Mouse (Mus musculus): ENCODE results near the gene Esr1. TPM values are rescaled to one million over a fixed set of nuclear protein-coding genes. Genes with fewer than 3 reads are reported as not detected.

The Esr1 gene
- polyA plus RNA-seq, 1 experiment from 2014 or later, result 0.47 TPM

DNA sequence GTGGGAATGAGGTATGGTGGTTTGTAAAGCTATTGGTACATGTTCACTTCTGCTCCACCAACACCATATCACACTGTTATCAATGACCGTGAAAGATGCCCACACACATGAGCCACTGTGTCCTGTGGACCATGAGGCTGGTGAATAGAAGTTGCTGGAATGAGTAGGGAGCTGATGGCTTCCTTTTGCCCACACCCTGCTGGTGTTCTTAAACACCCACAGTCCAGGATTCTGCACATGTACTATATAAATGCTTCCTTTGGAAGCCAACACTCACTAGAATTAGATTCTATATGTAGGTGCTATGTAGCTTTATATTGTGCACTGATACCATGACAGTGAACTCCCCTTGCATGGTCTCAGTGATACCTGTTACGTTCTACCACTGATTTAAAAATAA, 365.2 kb downstream of the Esr1 start:
- DNase-seq (ENCODE audit: low spot score), result no peak

DNA sequence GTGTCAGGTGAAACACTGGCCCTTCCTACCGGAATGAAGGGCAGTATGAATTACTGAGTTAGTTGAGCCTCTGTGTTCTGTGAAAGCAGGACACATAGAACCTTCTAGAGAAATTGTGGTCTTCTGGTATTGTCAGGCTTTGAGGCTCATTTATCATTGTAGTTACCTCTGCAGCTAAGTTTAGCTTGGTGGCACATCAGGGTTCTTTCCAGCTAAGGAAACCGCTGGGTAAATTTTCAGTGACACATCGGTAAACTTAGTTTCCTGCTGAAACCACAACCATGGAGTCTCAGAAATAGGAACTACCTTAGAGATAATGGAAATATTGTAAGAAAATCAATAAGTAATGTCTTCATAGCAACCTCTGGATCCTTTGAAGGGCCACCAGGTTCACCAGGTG, 366.0 kb downstream of the Esr1 start:
- peak; percentile 19 for DNase-seq (ENCODE audit: low spot score)

DNA sequence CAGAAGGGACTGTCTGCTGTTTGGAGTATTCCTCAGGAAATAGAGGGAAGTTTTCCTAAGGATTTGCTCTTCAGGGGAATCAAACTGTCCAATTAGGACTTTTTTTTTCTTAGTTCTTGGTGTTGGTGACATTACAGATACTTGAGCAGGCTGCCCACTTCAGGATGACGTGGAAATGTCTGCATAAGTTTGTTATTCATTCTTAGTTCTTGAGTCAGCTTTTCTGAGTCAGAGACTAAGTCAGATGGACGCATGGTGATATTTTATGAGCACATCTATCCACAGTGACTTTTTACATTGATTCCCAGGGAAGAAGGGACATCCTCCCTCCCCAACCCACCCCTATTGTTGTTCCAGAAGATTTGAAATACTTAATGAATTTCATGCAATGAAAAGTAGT, 372.5 kb downstream of the Esr1 start:
- DNase-seq (ENCODE audit: low spot score), result no peak

DNA sequence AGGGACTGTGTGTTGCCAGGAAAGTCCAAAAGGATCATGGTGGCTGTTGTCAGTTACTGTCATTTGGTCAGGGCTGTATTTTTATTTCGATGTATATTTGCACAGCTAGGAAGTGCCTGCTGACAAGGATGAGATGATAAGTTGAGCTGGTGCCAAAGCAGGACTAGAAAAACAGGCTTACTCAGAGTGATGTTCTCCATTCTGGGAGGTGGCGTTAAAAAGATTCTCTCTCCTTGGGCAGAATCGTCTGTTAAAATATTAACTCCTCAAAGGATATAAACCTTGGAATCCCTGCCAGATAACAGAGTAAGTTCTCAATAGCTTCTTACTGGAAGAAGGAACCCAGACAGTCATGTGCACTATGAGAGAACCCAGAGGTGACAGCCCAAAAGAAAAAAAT, 382.4 kb downstream of the Esr1 start:
- no peak for DNase-seq (ENCODE audit: low spot score)

DNA sequence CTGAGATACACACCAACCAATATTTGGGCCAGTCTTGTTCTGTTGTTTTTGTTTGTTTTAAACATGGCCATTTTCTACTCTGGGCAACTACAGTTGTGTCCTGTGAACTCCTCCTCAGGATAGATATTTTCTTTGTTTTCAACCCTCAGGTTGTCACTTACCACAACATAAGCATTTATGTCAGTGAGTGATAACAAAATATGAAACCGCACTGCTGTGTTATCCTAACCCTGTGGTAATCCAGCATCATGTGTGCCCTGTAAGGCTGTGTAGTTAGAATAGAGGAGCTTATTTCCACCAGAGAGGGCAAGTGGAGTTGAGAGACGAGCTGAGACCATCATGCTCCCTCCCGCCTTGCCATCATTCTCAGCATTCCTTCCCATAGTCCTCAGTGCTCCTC, 385.2 kb downstream of the Esr1 start:
- no peak for DNase-seq (ENCODE audit: low spot score)

DNA sequence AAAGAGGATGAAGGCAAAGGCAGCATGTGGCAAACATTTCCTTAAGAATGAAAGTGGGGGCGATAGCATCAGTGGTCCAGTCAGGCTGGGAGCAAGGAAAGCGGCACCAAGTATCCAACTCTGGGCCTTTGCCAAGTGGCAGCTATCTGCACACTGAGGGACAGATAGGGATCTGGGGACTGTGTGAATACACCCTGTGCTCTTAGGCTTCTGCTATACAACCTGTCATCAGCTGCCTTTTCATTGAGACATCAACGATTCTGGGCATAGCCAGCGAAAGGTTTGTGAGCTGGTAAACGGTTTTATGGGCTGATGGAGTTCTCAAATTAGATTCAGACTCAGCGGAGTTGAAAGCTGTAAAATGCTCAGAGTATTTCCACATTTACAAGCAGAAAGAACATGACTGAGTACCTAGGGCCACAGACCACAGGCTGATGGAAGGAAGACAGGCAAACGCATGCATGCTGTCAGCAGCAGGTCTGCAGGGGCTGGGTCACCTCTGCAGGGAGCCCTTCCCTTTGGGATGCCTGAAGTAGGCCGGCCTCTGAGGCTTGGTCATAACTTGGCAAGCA, 397.5 kb downstream of the Esr1 start:
- DNase-seq (ENCODE audit: low spot score), result no peak

DNA sequence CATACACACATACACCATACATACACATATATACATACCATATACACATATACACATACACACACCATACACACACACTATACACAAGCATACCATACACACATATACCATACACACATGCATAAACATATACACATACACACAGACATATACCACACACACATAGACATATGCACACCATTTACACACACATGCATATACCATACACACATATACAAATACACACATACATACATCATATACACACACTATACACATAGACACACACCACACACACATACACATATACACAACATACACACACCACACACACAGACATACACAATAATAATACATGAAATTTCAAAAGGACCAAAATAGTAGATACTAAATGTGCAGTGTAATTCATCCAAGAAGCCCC, 400.6 kb downstream of the Esr1 start:
- no peak for DNase-seq (ENCODE audit: low spot score)

DNA sequence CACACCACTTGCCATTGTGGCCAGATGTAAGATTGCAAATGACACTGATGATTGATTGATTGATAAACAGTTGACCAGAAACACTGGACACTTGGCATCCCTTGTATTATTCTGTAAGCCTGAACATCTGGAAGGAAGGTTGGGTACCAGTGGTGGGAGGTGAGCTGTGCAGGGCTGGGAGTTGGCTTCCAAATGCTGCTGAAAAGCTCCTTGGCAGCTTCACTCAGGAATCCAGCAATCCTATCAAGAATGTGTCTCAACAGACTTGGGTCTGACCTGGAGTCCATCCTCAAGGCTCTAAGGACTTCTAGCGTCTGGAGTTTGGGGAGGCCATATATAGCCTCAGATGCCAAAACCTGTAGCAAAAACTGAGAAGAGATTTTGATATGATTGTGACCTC, 403.6 kb downstream of the Esr1 start:
- no peak for DNase-seq (ENCODE audit: low spot score)

DNA sequence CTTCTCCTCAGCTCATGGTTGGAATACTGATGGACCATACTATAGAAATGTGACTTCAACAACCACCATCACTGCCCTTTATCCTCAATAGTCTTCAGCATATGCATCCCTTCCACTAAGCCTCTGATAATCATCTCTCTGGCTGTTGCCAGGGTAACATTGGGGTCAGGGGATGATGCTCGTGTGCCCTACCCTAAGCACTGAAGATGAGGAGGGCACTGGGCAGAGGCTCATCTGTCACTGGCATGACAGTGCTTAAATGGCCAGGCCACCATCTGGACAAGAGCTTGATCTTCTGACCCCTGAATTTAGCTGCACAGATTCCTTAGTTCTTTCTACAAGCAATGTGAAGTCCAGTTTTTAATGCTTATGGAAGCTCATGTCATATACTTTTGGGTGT, 405.8 kb downstream of the Esr1 start:
- DNase-seq (ENCODE audit: low spot score), result no peak

DNA sequence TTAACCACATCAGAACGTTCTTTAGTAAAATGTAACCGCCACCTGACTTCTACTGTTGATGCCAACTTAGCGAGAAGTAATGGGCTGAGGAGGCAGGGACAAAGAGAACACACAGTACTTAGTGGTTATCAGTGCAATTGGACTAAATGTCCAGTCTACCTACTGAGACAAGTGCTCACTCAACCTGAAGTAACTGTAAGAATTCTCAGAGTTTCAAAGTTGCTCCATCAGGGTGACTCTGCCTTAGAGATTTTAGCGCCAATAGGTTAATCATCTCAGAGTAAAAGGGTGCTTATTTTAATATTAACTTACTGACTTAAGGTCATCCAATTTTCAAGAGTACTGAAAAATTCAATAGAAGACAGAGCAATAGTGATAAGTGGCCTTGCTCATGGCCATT, 414.5 kb downstream of the Esr1 start:
- DNase-seq (ENCODE audit: low spot score), result no peak

DNA sequence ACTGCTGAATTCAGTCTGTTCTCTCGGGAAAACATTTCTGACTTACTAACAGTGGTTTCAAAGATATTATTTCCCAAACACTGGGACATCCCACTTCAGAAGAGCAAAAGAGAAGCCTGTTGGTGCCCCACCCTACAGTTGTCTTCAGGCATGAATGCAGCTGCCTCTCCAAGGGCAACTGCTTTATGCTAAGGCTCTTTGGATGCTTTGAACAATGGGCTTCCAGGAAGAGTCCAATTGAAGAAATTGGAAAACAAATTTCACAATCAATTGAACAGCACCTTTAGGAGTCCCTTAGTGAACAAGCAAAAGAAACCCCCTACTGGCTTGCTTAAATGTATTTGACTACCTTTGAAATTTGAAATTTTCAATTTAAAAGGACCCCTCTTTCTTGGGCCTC, 415.8 kb downstream of the Esr1 start:
- DNase-seq (ENCODE audit: low spot score), result no peak

DNA sequence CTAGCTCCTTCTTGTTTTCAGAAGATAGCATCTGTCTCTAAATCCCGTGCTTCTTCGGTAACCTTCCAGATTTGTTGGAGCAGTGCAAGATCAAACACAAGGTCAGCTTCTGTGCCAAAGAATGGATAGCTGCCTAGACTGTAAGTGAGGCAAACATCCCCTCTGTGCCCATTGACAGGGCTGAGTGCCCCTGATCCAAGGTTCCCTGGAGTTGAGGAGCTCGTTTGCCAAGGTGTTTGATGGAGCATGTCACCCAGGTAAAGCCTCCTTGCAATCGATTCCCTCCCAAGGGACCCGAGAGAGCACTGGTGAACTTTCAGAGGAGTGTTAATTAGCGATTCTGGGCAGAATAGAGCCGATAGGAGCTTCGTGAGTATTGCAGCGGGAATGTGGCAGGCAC, 416.9 kb downstream of the Esr1 start:
- no peak for DNase-seq (ENCODE audit: low spot score)

DNA sequence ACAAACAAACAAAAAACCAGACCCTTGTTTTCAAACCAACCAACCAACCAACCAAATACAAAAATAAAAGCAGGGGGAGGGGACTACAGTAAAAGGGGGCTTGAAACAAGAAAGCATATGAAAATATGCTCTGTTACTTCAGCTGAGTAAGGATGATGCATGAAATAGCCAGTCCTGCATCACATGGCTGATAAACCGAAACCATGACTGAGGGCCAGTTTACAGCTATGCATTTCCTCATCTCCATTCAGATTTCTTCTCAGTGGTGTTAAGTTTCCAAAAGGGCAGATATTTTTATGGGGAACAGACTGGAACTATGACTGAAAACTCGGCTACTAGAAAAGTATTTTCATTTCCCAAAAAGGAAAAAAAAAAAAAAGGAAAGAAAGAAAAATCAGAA, 417.8 kb downstream of the Esr1 start:
- no peak for DNase-seq (ENCODE audit: low spot score)

DNA sequence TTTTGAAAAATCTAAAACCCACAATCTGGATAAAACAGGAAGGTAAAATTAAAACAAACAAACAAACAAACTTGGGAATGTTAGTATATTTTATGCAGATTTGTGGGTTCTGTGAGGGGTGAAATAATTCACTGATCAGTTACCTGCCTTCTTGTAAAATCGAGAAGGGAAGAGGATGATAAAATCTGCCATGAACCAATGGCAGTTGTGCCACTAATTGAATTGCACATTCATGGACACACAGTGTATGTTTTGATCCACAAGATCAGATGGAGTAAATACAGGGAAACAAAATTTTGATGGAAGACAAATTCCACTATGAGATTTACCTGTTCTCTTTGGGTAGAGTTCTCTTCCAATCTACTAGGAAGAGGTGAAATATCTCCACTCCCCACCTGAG, 418.5 kb downstream of the Esr1 start:
- DNase-seq (ENCODE audit: low spot score), result no peak

DNA sequence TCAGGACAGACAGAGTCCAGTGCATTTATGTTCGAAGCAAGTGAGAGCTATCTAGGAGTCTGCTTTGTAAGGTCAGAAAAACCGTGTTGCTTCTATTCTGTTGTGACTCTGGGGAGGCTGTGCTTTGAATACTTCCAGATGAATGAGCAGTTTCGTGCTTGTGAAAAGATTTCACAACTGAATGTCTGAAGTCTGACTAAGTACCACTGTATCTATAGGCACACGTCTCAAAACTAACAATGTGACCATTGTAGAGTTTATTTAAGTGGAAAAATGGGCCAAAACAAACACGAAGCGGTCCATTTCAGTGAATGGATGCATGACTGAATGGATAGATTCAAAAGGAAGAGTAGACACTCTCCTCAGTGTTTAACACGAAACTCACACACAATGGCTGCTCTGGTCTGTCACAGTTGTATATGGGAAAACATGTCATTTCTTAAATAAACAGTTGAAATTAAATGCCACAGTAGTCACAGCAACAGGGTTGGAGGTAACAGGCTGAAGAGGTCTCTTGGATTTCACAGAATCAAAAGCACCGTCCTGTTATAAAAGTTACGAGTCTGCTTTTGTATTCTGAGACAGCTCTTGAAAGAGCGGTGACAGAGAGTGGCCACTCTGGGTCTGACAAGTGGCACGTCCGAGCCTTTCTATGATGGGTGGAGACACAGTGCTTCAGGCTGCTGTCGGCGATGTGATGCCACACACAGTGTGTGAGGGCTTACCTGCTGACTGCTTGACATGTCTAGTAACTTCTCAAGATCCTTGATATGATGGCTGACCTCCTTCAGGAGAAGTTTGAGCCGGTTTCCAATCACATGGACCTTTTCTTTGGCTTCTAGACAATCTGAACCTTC, 421.0 kb downstream of the Esr1 start:
- no peak for DNase-seq (ENCODE audit: low spot score)

DNA sequence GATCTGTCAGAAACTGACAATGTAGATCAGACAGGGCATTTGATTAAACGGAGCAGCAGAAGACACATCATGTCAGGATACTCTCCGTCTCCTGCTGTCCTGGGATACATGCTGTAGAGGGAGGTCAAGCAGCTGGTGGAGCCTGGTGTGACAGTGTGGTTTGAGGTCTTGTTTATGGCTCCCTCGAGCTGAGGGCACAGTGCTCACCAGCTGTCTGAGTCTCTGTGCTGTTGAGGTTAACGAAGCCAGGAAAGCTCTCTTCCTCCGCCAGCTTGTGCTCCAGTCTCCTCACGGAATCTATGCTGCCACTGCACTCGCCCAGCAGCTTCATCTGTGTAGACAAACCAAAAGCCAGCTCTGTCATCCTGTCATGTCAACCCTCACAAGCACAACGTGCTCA, 429.9 kb downstream of the Esr1 start:
- DNase-seq (ENCODE audit: low spot score), result no peak

DNA sequence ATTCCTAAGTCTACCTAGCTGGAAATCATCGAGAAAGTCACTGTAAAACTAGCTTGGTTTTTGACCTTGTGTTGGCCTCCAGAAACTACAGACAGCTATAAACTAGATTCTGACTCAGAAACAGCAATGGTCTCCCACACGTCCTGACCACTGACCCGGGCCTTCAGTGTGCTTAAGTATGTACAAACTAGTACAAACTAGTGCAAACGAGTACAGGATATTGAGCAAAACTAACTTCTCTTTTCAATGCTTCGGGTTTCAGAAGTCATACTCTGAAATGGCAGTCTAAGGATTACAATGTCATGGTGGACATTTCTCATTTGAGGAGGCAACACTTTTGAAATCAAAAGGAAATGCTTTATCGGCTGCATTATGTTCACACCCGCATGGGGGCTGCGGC, 433.1 kb downstream of the Esr1 start:
- no peak for DNase-seq (ENCODE audit: low spot score)

DNA sequence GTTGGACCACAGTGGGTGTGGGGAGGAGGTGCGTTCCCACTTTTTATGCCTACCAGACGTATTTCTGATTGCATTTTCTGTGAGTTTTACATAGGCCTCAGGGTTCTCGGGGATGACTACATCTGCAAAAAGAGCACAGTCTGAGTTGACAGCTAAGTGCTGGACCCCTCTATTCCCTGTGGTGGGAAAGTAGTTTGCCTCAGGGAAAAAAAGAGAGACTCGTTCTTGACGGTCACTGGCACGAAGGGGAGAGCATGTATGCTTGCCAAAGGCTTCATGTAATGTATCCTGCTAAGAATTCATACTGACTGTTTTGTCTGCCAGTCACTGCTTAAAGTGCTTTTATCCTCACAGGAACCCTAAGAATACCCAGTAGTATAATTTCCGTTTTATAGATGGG, 433.8 kb downstream of the Esr1 start:
- no peak for DNase-seq (ENCODE audit: low spot score)

DNA sequence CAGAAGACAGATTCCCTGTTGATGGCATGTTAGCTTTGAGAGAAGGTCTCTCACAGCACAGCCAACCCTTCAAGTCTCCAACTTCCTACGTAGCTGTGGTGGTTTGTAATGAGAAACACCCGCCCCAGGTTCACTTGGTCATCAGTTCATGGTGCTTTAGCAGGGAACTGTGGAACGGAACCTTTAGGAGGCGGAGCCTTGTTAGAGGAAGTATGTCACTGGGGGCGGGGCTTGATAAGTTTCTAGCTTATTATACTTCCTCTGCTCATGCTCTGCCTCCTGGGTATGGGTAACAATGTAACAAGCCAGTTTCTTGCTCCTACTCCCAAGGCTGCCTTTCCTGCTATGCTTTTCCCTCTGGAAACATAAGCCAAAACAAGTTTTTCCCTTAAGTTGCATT, 434.3 kb downstream of the Esr1 start:
- DNase-seq (ENCODE audit: low spot score), result no peak
